Mouse (Mus musculus) neural tube, embryonic 11.5 days (tissue): Measurements from ENCODE around the gene Esf1. TPM values are rescaled to one million over a fixed set of nuclear protein-coding genes. Genes with fewer than 3 reads are reported as not detected.

Experiments
- ATAC-seq: fragments of 200-750 bp; cut with Nextera tagmentation; 2 replicates; pipeline ENCODE4 v1.8.0; 2017; ENCODE audit warnings: moderate number of reproducible peaks, mild to moderate bottlenecking, moderate TSS enrichment, moderate library complexity; ENCODE audit not compliant: insufficient read depth, low FRiP score, low TSS enrichment
- DNase-seq: peaks from one replicate; pipeline ENCODE4 v3.0.0-alpha.2; 2015; ENCODE audit warnings: low spot score
- H3K27ac ChIP-seq: fragments of 300-500 bp; sonication (generic); 2 replicates; pipeline ENCODE4 v1.5.1; 2014; ENCODE audit warnings: low read depth, mild to moderate bottlenecking, low read length
- H3K27me3 ChIP-seq: fragments of 300-500 bp; sonication (generic); 2 replicates; pipeline ENCODE4 v1.6.1; 2014; ENCODE audit warnings: mild to moderate bottlenecking, low read length, mixed read lengths; ENCODE audit not compliant: control insufficient read depth, insufficient read depth
- H3K36me3 ChIP-seq: fragments of 300-500 bp; sonication (generic); 2 replicates; pipeline ENCODE4 v1.6.1; 2014; ENCODE audit warnings: mild to moderate bottlenecking, low read length, moderate library complexity, mixed read lengths; ENCODE audit not compliant: control insufficient read depth, insufficient read depth
- H3K4me1 ChIP-seq: fragments of 300-500 bp; sonication (generic); 2 replicates; pipeline ENCODE4 v1.6.1; 2014; ENCODE audit warnings: low read length, mixed read lengths; ENCODE audit not compliant: control insufficient read depth, insufficient read depth
- H3K4me2 ChIP-seq: fragments of 300-500 bp; sonication (generic); 2 replicates; pipeline ENCODE4 v1.6.1; 2014; ENCODE audit warnings: low read depth, mild to moderate bottlenecking, moderate library complexity
- H3K4me3 ChIP-seq: fragments of 300-500 bp; sonication (generic); 2 replicates; pipeline ENCODE4 v1.5.1; 2014; ENCODE audit warnings: low read depth, low read length
- H3K9ac ChIP-seq: fragments of 300-500 bp; sonication (generic); 2 replicates; pipeline ENCODE4 v1.6.1; 2014; ENCODE audit warnings: mild to moderate bottlenecking, low read length
- H3K9me3 ChIP-seq: fragments of 300-500 bp; sonication (generic); 2 replicates; pipeline ENCODE4 v1.6.1; 2016; ENCODE audit warnings: low read length; ENCODE audit not compliant: control insufficient read depth
- WGBS: fragments of 180-500 bp; shearing (Covaris S2); extraction: QIAGEN DNeasy Blood & Tissue Kit; methylation state at CpG from one replicate; pipeline ENCODE4 v1.1.7; 2014; 5-methylcytosine and 5-hydroxymethylcytosine counted together
- polyA plus RNA-seq: library from polyadenylated mRNA; unstranded; fragments of >200 nt; fragmentation: Nextera tagmentation; extraction: Ambion mirVana; gene quantifications from 2 replicates; pipeline ENCODE4 v1.2.1, GENCODE M21; 2014

The Esf1 gene
- polyA plus RNA-seq, 1 experiment from 2014 or later, result 27.5 TPM

DNA sequence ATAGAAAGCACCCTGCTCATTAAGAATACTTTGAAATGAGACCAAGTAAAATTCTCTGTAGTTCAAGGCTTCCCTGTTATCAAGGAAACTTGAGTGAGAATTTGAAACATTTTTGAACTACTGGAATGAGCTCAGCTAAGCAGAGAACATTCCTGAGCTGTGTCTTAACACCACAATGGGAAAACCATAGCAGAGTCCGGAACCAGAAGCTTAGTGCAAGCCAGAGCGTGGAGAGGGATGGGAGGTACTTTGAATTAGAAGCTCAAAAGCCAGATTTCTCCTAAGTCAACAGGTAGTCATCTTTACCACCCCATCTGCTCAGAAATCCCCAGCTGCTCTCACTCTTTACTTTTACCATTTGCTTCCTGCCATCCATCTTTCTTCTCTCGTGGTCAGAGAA, 65.4 kb downstream of the Esf1 start:
- no peak overlapping the region for H3K27ac ChIP-seq
- WGBS, result 64% methylated on average over 3 of the region's 3 CpGs
- no peaks in the 10 kb centered on the region for H3K4me1 ChIP-seq
- ATAC-seq, result no peak
- no peaks in the 10 kb centered on the region for H3K27me3 ChIP-seq
- H3K9me3 ChIP-seq, result no peaks in the 10 kb centered on the region
- H3K4me2 ChIP-seq, result no peak overlapping the region
- no peak overlapping the region for H3K9ac ChIP-seq
- H3K4me3 ChIP-seq, result no peak overlapping the region
- DNase-seq, result no peak
- no peaks in the 10 kb centered on the region for H3K36me3 ChIP-seq

DNA sequence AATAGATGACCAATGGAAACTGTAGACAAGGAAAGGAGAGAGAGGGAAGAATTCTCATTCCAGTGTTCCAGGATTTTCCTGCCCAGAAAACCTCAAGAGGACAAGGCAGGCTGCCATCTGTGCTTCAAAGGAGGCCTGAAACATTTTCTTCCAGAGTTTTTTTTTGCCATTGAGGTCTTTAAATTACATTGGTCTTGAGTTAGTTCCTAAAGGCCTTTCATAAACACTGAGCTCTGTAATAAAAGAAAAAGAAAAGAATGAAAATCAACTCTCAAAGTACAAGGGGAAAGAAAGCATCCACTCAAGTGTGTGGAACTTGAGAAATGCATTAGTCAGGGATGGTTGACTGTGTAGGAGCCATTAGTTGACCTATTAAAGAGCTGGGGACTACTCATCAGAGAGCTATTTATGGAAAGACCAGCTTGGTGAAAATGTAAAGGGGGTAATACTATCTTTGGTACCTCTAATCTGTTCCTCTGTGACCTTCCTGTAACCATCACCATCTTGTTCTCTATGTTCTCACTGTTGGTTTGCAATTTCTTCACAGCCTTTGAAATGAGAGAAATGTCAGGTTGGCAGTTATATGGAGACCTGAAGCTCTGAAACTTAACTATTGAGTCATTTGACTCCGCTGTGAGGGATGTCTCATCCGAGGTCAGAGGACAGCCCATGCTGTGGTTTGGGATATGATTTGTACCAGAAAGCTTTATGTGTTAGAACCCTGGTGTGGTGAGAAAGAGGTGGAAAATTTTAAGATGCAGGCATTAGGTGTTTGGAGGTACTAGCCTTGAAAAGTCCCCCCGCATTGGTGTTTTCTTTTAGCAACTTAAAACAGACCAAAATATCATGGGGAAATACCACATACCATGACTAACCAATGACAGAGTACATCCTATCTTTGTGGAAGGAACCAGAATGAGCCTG, 69.6 kb downstream of the Esf1 start:
- Histone ChIP-seq H3K4me3 (no peak overlapping the region), H3K27ac (no peak overlapping the region), H3K9me3 (no peaks in the 10 kb centered on the region), H3K36me3 (no peaks in the 10 kb centered on the region), H3K9ac (no peak overlapping the region), H3K27me3 (no peaks in the 10 kb centered on the region), H3K4me1 (no peaks in the 10 kb centered on the region), H3K4me2 (no peak overlapping the region)
- ATAC-seq (no peak), DNase-seq (no peak)
- WGBS, result 89% methylated on average over 3 of the region's 3 CpGs

DNA sequence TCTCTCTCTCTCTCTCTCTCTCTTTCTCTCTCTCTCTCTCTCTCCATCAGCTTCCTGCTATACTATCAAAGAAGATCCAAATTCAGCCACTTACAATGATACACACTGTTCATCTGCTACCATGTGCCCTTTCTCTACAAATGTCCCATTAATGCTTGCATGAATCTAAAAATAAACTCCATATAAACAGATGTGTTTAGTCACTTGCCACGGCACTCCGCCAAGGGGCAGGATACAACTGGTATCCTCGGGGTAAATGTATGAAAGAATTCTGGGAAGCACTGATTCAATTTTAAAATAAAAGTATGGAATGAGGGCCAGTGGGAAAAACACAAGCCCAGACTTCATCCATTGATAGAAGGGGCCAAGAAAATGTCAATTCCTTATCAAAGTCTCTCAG, 70.4 kb downstream of the Esf1 start:
- H3K36me3 ChIP-seq, result no peaks in the 10 kb centered on the region
- WGBS, result 91% methylated on average over 3 of the region's 3 CpGs
- no peak overlapping the region for H3K27ac ChIP-seq
- DNase-seq, result no peak
- H3K27me3 ChIP-seq, result no peaks in the 10 kb centered on the region
- H3K9ac ChIP-seq, result no peak overlapping the region
- H3K4me1 ChIP-seq, result no peaks in the 10 kb centered on the region
- H3K4me3 ChIP-seq, result no peak overlapping the region
- no peaks in the 10 kb centered on the region for H3K9me3 ChIP-seq
- H3K4me2 ChIP-seq, result no peak overlapping the region
- no peak for ATAC-seq

DNA sequence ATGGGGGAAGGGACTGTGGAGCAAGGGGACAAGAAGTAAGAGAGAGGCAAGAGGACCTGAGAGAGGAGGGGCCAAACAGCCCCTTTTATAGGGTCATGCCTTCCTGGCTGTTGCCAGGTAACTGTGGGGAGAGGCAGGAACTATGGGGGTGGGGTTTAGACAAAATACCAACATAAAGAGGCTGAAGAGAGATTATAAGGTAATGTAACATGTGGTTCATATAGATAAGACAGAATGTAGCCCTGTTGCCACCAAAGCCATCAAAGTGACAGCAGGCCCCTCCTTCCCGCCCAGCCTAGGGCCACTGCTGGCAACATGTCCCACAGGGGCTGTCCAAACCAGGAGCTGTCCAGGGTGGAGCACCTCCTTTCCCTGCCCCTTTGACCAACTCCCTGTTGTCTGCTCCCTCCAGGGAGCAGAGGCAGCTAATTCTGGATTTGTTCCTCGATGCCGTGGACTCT, 73.2 kb downstream of the Esf1 start:
- Histone ChIP-seq H3K4me1 (no peaks in the 10 kb centered on the region), H3K9me3 (no peaks in the 10 kb centered on the region), H3K27ac (no peak overlapping the region), H3K36me3 (no peaks in the 10 kb centered on the region), H3K4me2 (no peak overlapping the region), H3K4me3 (no peak overlapping the region), H3K27me3 (no peaks in the 10 kb centered on the region), H3K9ac (no peak overlapping the region)
- ATAC-seq (no peak), DNase-seq (no peak)
- WGBS, result 86% methylated on average over 3 of the region's 3 CpGs

DNA sequence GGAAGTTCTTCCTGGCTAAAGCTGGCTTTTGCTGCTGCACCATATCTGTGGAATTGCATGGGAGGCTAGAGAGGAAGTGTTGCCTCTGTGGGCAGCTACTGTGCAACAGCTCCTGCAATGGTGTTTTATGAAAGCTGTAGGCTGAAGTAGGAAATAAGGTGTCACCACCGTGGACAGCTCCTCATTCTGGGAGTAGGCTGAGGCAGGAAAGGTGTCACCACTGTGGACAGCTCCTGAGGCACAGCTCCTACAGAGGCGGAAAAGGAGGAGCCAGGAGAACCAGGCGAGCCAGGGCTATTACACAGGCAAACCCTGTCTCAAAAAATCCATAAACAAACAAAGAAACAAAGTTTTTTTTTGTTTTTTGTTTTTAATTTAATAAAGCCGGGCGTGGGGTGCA, 74.3 kb downstream of the Esf1 start:
- H3K27ac ChIP-seq, result no peak overlapping the region

DNA sequence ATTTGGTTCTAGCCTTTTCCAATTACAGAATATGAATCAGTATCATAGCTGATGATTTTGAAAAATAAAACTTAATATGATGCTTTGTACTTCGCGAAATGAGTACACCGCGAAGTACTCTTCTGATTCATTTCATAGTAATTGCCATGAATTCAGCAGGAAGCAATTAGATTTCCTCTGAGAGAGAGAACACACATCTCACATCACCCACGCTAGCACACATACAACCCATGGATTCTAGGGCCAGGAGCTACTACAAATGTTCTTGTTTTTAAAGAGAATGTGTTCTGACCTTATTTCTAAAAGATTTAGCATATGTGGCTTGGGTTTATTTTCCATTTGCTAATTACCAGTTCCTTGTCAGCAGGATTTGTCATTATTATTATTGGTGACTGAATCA, 76.9 kb downstream of the Esf1 start:
- H3K27ac ChIP-seq, result no peak overlapping the region
- H3K36me3 ChIP-seq, result no peaks in the 10 kb centered on the region
- no peak for DNase-seq
- no peak for ATAC-seq
- H3K4me1 ChIP-seq, result no peaks in the 10 kb centered on the region
- H3K9ac ChIP-seq, result no peak overlapping the region
- H3K4me2 ChIP-seq, result no peak overlapping the region
- no peak overlapping the region for H3K4me3 ChIP-seq
- no peaks in the 10 kb centered on the region for H3K27me3 ChIP-seq
- WGBS, result 94% methylated on average over 5 of the region's 5 CpGs
- no peaks in the 10 kb centered on the region for H3K9me3 ChIP-seq

More for the DNA sequence above, 74.3 kb downstream of the Esf1 start:
- Histone ChIP-seq H3K36me3 (no peaks in the 10 kb centered on the region), H3K4me2 (no peak overlapping the region), H3K4me3 (no peak overlapping the region), H3K9me3 (no peaks in the 10 kb centered on the region), H3K4me1 (no peaks in the 10 kb centered on the region), H3K9ac (no peak overlapping the region), H3K27me3 (no peaks in the 10 kb centered on the region)
- no peak for ATAC-seq
- 93% methylated on average over 5 of the region's 5 CpGs for WGBS
- no peak for DNase-seq

DNA sequence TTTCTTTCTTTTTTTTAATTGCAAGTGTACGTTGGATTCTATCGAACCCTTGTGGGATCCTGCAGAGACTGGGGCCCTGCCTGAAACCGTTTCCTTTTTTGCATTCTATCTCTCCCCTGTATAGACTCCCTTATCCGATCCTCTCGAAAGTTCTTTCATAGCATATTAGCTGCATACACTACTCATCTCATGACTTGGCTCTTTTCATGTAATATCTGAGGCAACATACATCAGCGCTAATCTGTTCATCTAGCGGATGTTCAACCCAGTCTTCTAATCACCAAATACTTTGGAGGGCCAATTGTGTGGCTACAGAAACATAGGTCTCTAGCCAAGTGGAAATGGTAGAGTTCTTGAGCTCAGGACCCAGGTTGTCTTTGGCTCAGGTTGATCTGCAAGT, 86.1 kb downstream of the Esf1 start:
- no peaks in the 10 kb centered on the region for H3K9me3 ChIP-seq
- H3K4me2 ChIP-seq, result no peak overlapping the region
- H3K36me3 ChIP-seq, result no peaks in the 10 kb centered on the region
- ATAC-seq (no peak), DNase-seq (no peak)
- H3K9ac ChIP-seq, result no peak overlapping the region
- H3K4me1 ChIP-seq, result no peaks in the 10 kb centered on the region
- no peak overlapping the region for H3K4me3 ChIP-seq
- H3K27ac ChIP-seq, result no peak overlapping the region
- 95% methylated on average over 7 of the region's 7 CpGs for WGBS
- no peaks in the 10 kb centered on the region for H3K27me3 ChIP-seq

DNA sequence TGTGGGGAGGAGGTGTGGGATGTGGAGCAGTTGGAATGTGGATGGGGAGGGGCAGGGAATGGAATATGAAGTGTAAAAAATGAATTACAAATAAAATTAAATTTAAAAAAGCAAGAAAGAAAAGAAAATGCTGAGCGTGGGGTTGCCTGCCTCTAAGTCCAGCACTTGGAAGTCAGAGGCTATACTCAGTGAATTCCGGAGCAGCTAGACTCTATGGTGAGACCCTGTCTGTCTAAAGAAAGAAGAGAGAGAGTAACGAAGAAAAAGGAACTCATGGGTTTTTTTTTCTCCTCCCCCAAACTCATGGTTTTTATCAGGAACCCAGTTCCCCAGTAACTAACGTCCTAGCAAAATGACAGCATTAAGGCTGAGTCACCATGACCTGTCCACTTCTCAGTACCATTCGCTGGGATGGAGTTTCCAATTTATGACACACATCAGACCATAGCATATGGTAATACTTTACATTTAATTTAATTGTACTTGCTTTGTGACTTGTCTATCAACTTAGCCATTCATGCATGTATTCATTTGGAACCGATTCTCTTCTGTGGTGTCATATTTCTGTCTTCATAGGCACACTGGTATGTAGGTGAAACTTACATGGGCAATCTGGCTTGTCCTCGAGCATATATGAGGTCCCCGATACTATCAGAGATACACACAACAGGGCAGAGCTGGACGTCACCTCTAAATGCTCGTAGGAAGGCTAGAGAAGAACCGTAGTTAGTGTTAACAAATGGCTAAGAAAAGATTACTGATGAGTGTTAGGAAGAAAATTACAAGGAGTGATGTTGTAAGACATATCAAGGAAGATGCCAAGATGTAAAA, 89.4 kb downstream of the Esf1 start:
- Histone ChIP-seq H3K9me3 (no peaks in the 10 kb centered on the region), H3K9ac (no peak overlapping the region), H3K36me3 (no peaks in the 10 kb centered on the region), H3K27ac (no peak overlapping the region), H3K4me3 (no peak overlapping the region), H3K27me3 (no peaks in the 10 kb centered on the region), H3K4me1 (no peaks in the 10 kb centered on the region), H3K4me2 (no peak overlapping the region)
- DNase-seq (no peak), ATAC-seq (no peak)
- 91% methylated on average over 11 of the region's 11 CpGs for WGBS
